Mouse (Mus musculus) myocyte (in vitro differentiated cells): Measurements from ENCODE around the gene Lemd1. TPM values are rescaled to one million over a fixed set of nuclear protein-coding genes. Genes with fewer than 3 reads are reported as not detected.

Experiments
- H3K27me3 ChIP-seq: one replicate; pipeline ENCODE4 v1.6.1; 2011; ENCODE audit not compliant: control insufficient read depth, insufficient read depth, insufficient read length
- H3K36me3 ChIP-seq: one replicate; pipeline ENCODE4 v1.6.1; 2011; ENCODE audit not compliant: control insufficient read depth, insufficient read depth
- H3K4me2 ChIP-seq: one replicate; pipeline ENCODE4 v1.6.1; 2011; ENCODE audit warnings: low read depth, control low read depth
- H3K4me3 ChIP-seq: one replicate; pipeline ENCODE4 v1.5.1; 2011; ENCODE audit warnings: mild to moderate bottlenecking, control low read depth, moderate library complexity
- H3K79me2 ChIP-seq: one replicate; pipeline ENCODE4 v1.6.1; 2011; ENCODE audit not compliant: control insufficient read depth, insufficient read depth
- H3ac ChIP-seq: one replicate; pipeline ENCODE4 v1.6.1; 2011; ENCODE audit not compliant: control insufficient read depth, insufficient read length
- CEBPB ChIP-seq: IDR thresholded peaks from 2 replicates; pipeline ENCODE4 v1.6.1; 2011; ENCODE audit warnings: mild to moderate bottlenecking, moderate library complexity; ENCODE audit not compliant: poor library complexity, insufficient read depth, severe bottlenecking
- E2F4 ChIP-seq: IDR thresholded peaks from one replicate; pipeline ENCODE4 v1.6.1; 2011; ENCODE audit warnings: mild to moderate bottlenecking, control low read depth, moderate library complexity; ENCODE audit not compliant: insufficient read depth
- MAX ChIP-seq: IDR thresholded peaks from one replicate; pipeline ENCODE4 v1.6.1; 2011; ENCODE audit warnings: low read depth, mild to moderate bottlenecking, control low read depth
- MYOD1 ChIP-seq, 3 experiments: IDR thresholded peaks; one replicate each; pipeline ENCODE4 v1.6.1; 2011; ENCODE audit warnings: control low read depth in 2 of 3, low read depth in 2 of 3, mild to moderate bottlenecking in 2 of 3, moderate library complexity in 1 of 3; ENCODE audit not compliant: insufficient read length in 2 of 3, control insufficient read depth in 1 of 3
- MYOG ChIP-seq, 3 experiments: IDR thresholded peaks; one replicate each; pipeline ENCODE4 v1.6.1; 2011; ENCODE audit warnings: control low read depth in 2 of 3, low read depth in 2 of 3, mild to moderate bottlenecking in 2 of 3; ENCODE audit not compliant: insufficient read length in 2 of 3, control insufficient read depth in 1 of 3, insufficient read depth in 1 of 3
- POLR2A ChIP-seq: IDR thresholded peaks from one replicate; pipeline ENCODE4 v1.6.1; 2011; ENCODE audit warnings: low read depth, mild to moderate bottlenecking, control low read depth, moderate library complexity; ENCODE audit not compliant: insufficient read length
- POLR2AphosphoS2 ChIP-seq: IDR thresholded peaks from one replicate; pipeline ENCODE4 v1.6.1; 2011; ENCODE audit warnings: low read depth, control low read depth; ENCODE audit not compliant: insufficient read length
- REST ChIP-seq: IDR thresholded peaks from one replicate; pipeline ENCODE4 v1.6.1; 2011; ENCODE audit warnings: mild to moderate bottlenecking, control low read depth, moderate library complexity; ENCODE audit not compliant: insufficient read depth, insufficient read length
- SRF ChIP-seq: IDR thresholded peaks from one replicate; pipeline ENCODE4 v1.6.1; 2011; ENCODE audit warnings: low read depth; ENCODE audit not compliant: control insufficient read depth, insufficient read length
- TCF12 ChIP-seq: IDR thresholded peaks from one replicate; pipeline ENCODE4 v1.6.1; 2011; ENCODE audit warnings: mild to moderate bottlenecking, control low read depth; ENCODE audit not compliant: poor library complexity, insufficient read depth, severe bottlenecking
- TCF3 ChIP-seq: IDR thresholded peaks from one replicate; pipeline ENCODE4 v1.6.1; 2011; ENCODE audit warnings: low read depth, control low read depth; ENCODE audit not compliant: insufficient read length
- USF1 ChIP-seq: IDR thresholded peaks from one replicate; pipeline ENCODE4 v1.6.1; 2011; ENCODE audit warnings: low read depth, mild to moderate bottlenecking, control low read depth, moderate library complexity
- polyA plus RNA-seq: library from polyadenylated mRNA; unstranded; fragments of >200 nt; fragmentation: generic; extraction: Trizol; gene quantifications from one replicate; pipeline ENCODE4 v1.2.1, GENCODE M21; 2012; ENCODE audit warnings: missing spikeins

Gene Lemd1
- polyA plus RNA-seq, 1 experiment, result 0.49 TPM

- no peak overlapping the region for H3ac ChIP-seq
- no peaks in the 10 kb centered on the region for H3K79me2 ChIP-seq
- no peaks in the 10 kb centered on the region for H3K36me3 ChIP-seq
- no peak overlapping the region for H3K4me3 ChIP-seq
- H3K27me3 ChIP-seq, result peaks cover 18% of the 10 kb centered on the region
- TF ChIP-seq MAX, result no peak
- TF ChIP-seq MYOG (IDR thresholded peaks at IDR 0.05; ENCODE audit: control insufficient read depth in 1 of 3, insufficient read depth in 1 of 3, insufficient read length in 2 of 3, low read depth in 2 of 3), result no peak
- TF ChIP-seq MYOD1 (IDR thresholded peaks at IDR 0.05; ENCODE audit: control insufficient read depth in 1 of 3, insufficient read length in 2 of 3, low read depth in 2 of 3), result no peak
- no peak for TF ChIP-seq CEBPB
- no peak for TF ChIP-seq E2F4
- no peak for TF ChIP-seq SRF
- TF ChIP-seq TCF12, result no peak
- H3K4me2 ChIP-seq, result peak overlapping the region; percentile 20
Measured at GRCm38 (mm10) chr1:132195681-132196080, 4.5 kb downstream of the Lemd1 start.

- Histone ChIP-seq H3K36me3 (no peaks in the 10 kb centered on the region), H3K79me2 (no peaks in the 10 kb centered on the region), H3K27me3 (peaks cover 12% of the 10 kb centered on the region), H3ac (no peak overlapping the region), H3K4me3 (no peak overlapping the region), H3K4me2 (no peak overlapping the region)
- TF ChIP-seq TCF3, result no peak
- TF ChIP-seq POLR2AphosphoS2, result no peak
Measured at GRCm38 (mm10) chr1:132196337-132196736, 5.1 kb downstream of the Lemd1 start.

GRCm38 (mm10) chr1:132197666-132198065 is 6.4 kb downstream of the Lemd1 start:
- H3ac ChIP-seq, result no peak overlapping the region
- no peak overlapping the region for H3K4me3 ChIP-seq
- no peaks in the 10 kb centered on the region for H3K27me3 ChIP-seq
- no peaks in the 10 kb centered on the region for H3K79me2 ChIP-seq
- no peak overlapping the region for H3K4me2 ChIP-seq
- no peaks in the 10 kb centered on the region for H3K36me3 ChIP-seq
- no peak for TF ChIP-seq POLR2AphosphoS2
- no peak for TF ChIP-seq E2F4
- TF ChIP-seq MAX, result no peak
- no peak for TF ChIP-seq USF1
- no peak for TF ChIP-seq POLR2A

- Histone ChIP-seq H3K79me2 (no peaks in the 10 kb centered on the region), H3K4me2 (peak overlapping the region; percentile 77), H3K4me3 (no peak overlapping the region), H3K36me3 (no peaks in the 10 kb centered on the region), H3K27me3 (no peaks in the 10 kb centered on the region), H3ac (no peak overlapping the region)
- TF ChIP-seq CEBPB (no peak), MYOD1 (IDR thresholded peaks at IDR 0.05; ENCODE audit: control insufficient read depth in 1 of 3, insufficient read length in 2 of 3, low read depth in 2 of 3) (no peak), MAX (no peak), USF1 (no peak), POLR2AphosphoS2 (no peak), TCF12 (no peak), E2F4 (no peak), POLR2A (no peak), MYOG (IDR thresholded peaks at IDR 0.05; ENCODE audit: control insufficient read depth in 1 of 3, insufficient read depth in 1 of 3, insufficient read length in 2 of 3, low read depth in 2 of 3) (no peak), SRF (no peak), TCF3 (no peak), REST (no peak)
Measured at GRCm38 (mm10) chr1:132198401-132199071, 7.3 kb downstream of the Lemd1 start.

- no peaks in the 10 kb centered on the region for H3K36me3 ChIP-seq
- peak overlapping the region; percentile 14 for H3K4me3 ChIP-seq
- peak in 1 of 3 experiments; percentile 50 for TF ChIP-seq MYOD1 (IDR thresholded peaks at IDR 0.05; ENCODE audit: control insufficient read depth in 1 of 3, insufficient read length in 2 of 3, low read depth in 2 of 3)
- no peak for TF ChIP-seq POLR2A
- TF ChIP-seq MYOG (IDR thresholded peaks at IDR 0.05; ENCODE audit: control insufficient read depth in 1 of 3, insufficient read depth in 1 of 3, insufficient read length in 2 of 3, low read depth in 2 of 3), result peak in 1 of 3 experiments; percentile 6
- no peak overlapping the region for H3ac ChIP-seq
- no peaks in the 10 kb centered on the region for H3K27me3 ChIP-seq
- no peaks in the 10 kb centered on the region for H3K79me2 ChIP-seq
- peak overlapping the region; percentile 77 for H3K4me2 ChIP-seq
Measured at GRCm38 (mm10) chr1:132199244-132199643, 8.0 kb downstream of the Lemd1 start.

- Histone ChIP-seq H3K4me2 (peak overlapping the region; percentile 77), H3ac (no peak overlapping the region), H3K4me3 (peak overlapping the region; percentile 14), H3K36me3 (no peaks in the 10 kb centered on the region), H3K79me2 (no peaks in the 10 kb centered on the region), H3K27me3 (no peaks in the 10 kb centered on the region)
- no peak for TF ChIP-seq TCF12
- peak; percentile 14 to 82 (median 67) for TF ChIP-seq MYOG (IDR thresholded peaks at IDR 0.05; ENCODE audit: control insufficient read depth in 1 of 3, insufficient read depth in 1 of 3, insufficient read length in 2 of 3, low read depth in 2 of 3)
- peak in 2 of 3 experiments; percentile 41 to 48 for TF ChIP-seq MYOD1 (IDR thresholded peaks at IDR 0.05; ENCODE audit: control insufficient read depth in 1 of 3, insufficient read length in 2 of 3, low read depth in 2 of 3)
Measured at GRCm38 (mm10) chr1:132199934-132200333, 8.7 kb downstream of the Lemd1 start.
